Mouse (Mus musculus): ENCODE measurements at regions not wholly inside any gene's neighbourhood (a gene's known extent, or its start where the extent isn't known, plus 50 kb on each side); places are given as distances from the start of the nearest gene placed in this dataset.

DNA sequence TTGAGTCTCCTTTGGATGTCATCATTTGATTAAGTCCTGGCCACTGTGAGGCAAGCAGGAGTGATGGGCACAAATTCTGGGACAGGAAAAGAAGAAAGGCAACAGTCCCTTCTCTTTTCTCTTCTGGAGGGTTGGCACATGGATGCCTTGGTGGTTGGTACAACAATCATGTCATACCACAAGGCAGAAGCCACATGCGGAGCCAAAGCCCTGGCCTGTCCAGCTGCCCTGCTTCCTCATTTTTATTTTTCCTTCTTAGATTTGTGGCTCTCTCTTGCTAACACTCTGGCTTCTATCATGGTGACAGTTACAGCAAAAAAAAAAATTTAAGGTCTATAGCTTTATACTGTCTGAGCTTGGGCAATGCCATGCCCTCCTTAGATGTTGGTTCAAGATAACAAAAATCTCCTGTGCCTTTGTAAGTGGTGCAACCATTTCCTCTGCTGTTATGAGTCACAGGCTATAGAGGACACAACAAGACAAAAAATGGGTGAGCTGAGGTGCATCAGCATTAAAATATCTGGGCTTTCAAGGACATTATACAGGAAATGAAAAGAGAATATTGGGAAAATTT, 158.2 kb downstream of the Evx1 start:
- no peak overlapping the region for H3K4me3 ChIP-seq (ENCODE audit: insufficient read depth, low read depth, low read length)
- H3K27ac ChIP-seq (replicated peaks; ENCODE audit: insufficient read depth, low read depth, low read length) = no peak overlapping the region
- no peaks in the 10 kb centered on the region for H3K36me3 ChIP-seq (ENCODE audit: control insufficient read depth, insufficient read depth, low read length)
- no peaks in the 10 kb centered on the region for H3K79me2 ChIP-seq (ENCODE audit: control insufficient read depth, insufficient read depth, low read length)
- no peak for DNase-seq (ENCODE audit: extremely low read depth, low read depth, low spot score)
- H3K4me1 ChIP-seq (ENCODE audit: control insufficient read depth, insufficient read depth, low read length) = no peaks in the 10 kb centered on the region
- 82% methylated on average over 1 of the region's 1 CpGs for WGBS
- TF ChIP-seq POLR2A (IDR thresholded peaks at IDR 0.05; ENCODE audit: extremely low read depth, insufficient read depth, low read length) (no peak), CTCF (IDR thresholded peaks at IDR 0.05; ENCODE audit: low read depth, low read length) (no peak)
- H3K9ac ChIP-seq (ENCODE audit: low read depth, low read length) = no peak overlapping the region
- H3K27me3 ChIP-seq (ENCODE audit: control insufficient read depth, insufficient read depth, low read length) = no peaks in the 10 kb centered on the region; the same call in 1 of the 2 replicates

GRCm38 (mm10) chr6:52472008-52472407, 158.7 kb downstream of the Evx1 start:
- no peaks in the 10 kb centered on the region for H3K4me1 ChIP-seq (ENCODE audit: control insufficient read depth, insufficient read depth, low read length)
- DNase-seq (ENCODE audit: extremely low read depth, low read depth, low spot score) = no peak

GRCm38 (mm10) chr6:52473042-52473589, 159.8 kb downstream of the Evx1 start:
- H3K79me2 ChIP-seq (ENCODE audit: control insufficient read depth, insufficient read depth, low read length) = no peaks in the 10 kb centered on the region
- no peaks in the 10 kb centered on the region for H3K36me3 ChIP-seq (ENCODE audit: control insufficient read depth, insufficient read depth, low read length)
- no peak overlapping the region for H3K4me3 ChIP-seq (ENCODE audit: insufficient read depth, low read depth, low read length)
- H3K27me3 ChIP-seq (ENCODE audit: control insufficient read depth, insufficient read depth, low read length) = no peaks in the 10 kb centered on the region; the same call in 1 of the 2 replicates
- 79% methylated on average over 12 of the region's 12 CpGs for WGBS
- no peaks in the 10 kb centered on the region for H3K4me1 ChIP-seq (ENCODE audit: control insufficient read depth, insufficient read depth, low read length)
- no peak for TF ChIP-seq POLR2A (IDR thresholded peaks at IDR 0.05; ENCODE audit: extremely low read depth, insufficient read depth, low read length)
- H3K9ac ChIP-seq (ENCODE audit: low read depth, low read length) = no peak overlapping the region
- H3K27ac ChIP-seq (replicated peaks; ENCODE audit: insufficient read depth, low read depth, low read length) = no peak overlapping the region
- DNase-seq (ENCODE audit: extremely low read depth, low read depth, low spot score) = no peak

More at GRCm38 (mm10) chr6:52472008-52472407, 158.7 kb downstream of the Evx1 start:
- WGBS = 92% methylated on average over 4 of the region's 4 CpGs
- Histone ChIP-seq H3K9ac (ENCODE audit: low read depth, low read length) (no peak overlapping the region), H3K36me3 (ENCODE audit: control insufficient read depth, insufficient read depth, low read length) (no peaks in the 10 kb centered on the region), H3K27ac (replicated peaks; ENCODE audit: insufficient read depth, low read depth, low read length) (no peak overlapping the region), H3K27me3 (ENCODE audit: control insufficient read depth, insufficient read depth, low read length) (no peaks in the 10 kb centered on the region; the same call in 1 of the 2 replicates), H3K79me2 (ENCODE audit: control insufficient read depth, insufficient read depth, low read length) (no peaks in the 10 kb centered on the region), H3K4me3 (ENCODE audit: insufficient read depth, low read depth, low read length) (no peak overlapping the region)
- TF ChIP-seq CTCF (IDR thresholded peaks at IDR 0.05; ENCODE audit: low read depth, low read length) (no peak), POLR2A (IDR thresholded peaks at IDR 0.05; ENCODE audit: extremely low read depth, insufficient read depth, low read length) (no peak)

GRCm38 (mm10) chr6:52473924-52474323, 160.6 kb downstream of the Evx1 start:
- H3K27me3 ChIP-seq (ENCODE audit: control insufficient read depth, insufficient read depth, low read length) = no peaks in the 10 kb centered on the region; the same call in 1 of the 2 replicates
- no peaks in the 10 kb centered on the region for H3K36me3 ChIP-seq (ENCODE audit: control insufficient read depth, insufficient read depth, low read length)
- WGBS = 30% methylated on average over 11 of the region's 11 CpGs
- H3K9ac ChIP-seq (ENCODE audit: low read depth, low read length) = no peak overlapping the region
- no peak for DNase-seq (ENCODE audit: extremely low read depth, low read depth, low spot score)
- TF ChIP-seq CTCF (IDR thresholded peaks at IDR 0.05; ENCODE audit: low read depth, low read length) (no peak), POLR2A (IDR thresholded peaks at IDR 0.05; ENCODE audit: extremely low read depth, insufficient read depth, low read length) (no peak)
- no peak overlapping the region for H3K4me3 ChIP-seq (ENCODE audit: insufficient read depth, low read depth, low read length)
- H3K79me2 ChIP-seq (ENCODE audit: control insufficient read depth, insufficient read depth, low read length) = no peaks in the 10 kb centered on the region
- peaks cover 4% of the 10 kb centered on the region; the same call in 1 of the 2 replicates for H3K4me1 ChIP-seq (ENCODE audit: control insufficient read depth, insufficient read depth, low read length)
- no peak overlapping the region for H3K27ac ChIP-seq (replicated peaks; ENCODE audit: insufficient read depth, low read depth, low read length)

- TF ChIP-seq CTCF (IDR thresholded peaks at IDR 0.05; ENCODE audit: low read depth, low read length) = no peak
- no peak for TF ChIP-seq POLR2A (IDR thresholded peaks at IDR 0.05; ENCODE audit: extremely low read depth, insufficient read depth, low read length)
- 87% methylated on average over 8 of the region's 8 CpGs for WGBS
Measured at GRCm38 (mm10) chr6:52475676-52476075, 162.4 kb downstream of the Evx1 start.

GRCm38 (mm10) chr6:52476907-52477306, 163.3 kb downstream of the Hibadh start:
- H3K4me1 ChIP-seq (ENCODE audit: control insufficient read depth, insufficient read depth, low read length) = peaks cover 6% of the 10 kb centered on the region; the same call in 1 of the 2 replicates
- DNase-seq (ENCODE audit: extremely low read depth, low read depth, low spot score) = no peak
- H3K4me3 ChIP-seq (ENCODE audit: insufficient read depth, low read depth, low read length) = no peak overlapping the region
- H3K27ac ChIP-seq (replicated peaks; ENCODE audit: insufficient read depth, low read depth, low read length) = no peak overlapping the region
- 53% methylated on average over 7 of the region's 7 CpGs for WGBS
- no peaks in the 10 kb centered on the region for H3K36me3 ChIP-seq (ENCODE audit: control insufficient read depth, insufficient read depth, low read length)
- TF ChIP-seq CTCF (IDR thresholded peaks at IDR 0.05; ENCODE audit: low read depth, low read length) = no peak
- no peak for TF ChIP-seq POLR2A (IDR thresholded peaks at IDR 0.05; ENCODE audit: extremely low read depth, insufficient read depth, low read length)
- no peaks in the 10 kb centered on the region; the same call in 1 of the 2 replicates for H3K27me3 ChIP-seq (ENCODE audit: control insufficient read depth, insufficient read depth, low read length)
- no peaks in the 10 kb centered on the region for H3K79me2 ChIP-seq (ENCODE audit: control insufficient read depth, insufficient read depth, low read length)
- H3K9ac ChIP-seq (ENCODE audit: low read depth, low read length) = no peak overlapping the region

More at GRCm38 (mm10) chr6:52475676-52476075, 162.4 kb downstream of the Evx1 start:
- Histone ChIP-seq H3K9ac (ENCODE audit: low read depth, low read length) (no peak overlapping the region), H3K4me1 (ENCODE audit: control insufficient read depth, insufficient read depth, low read length) (peaks cover 6% of the 10 kb centered on the region; the same call in 1 of the 2 replicates), H3K79me2 (ENCODE audit: control insufficient read depth, insufficient read depth, low read length) (no peaks in the 10 kb centered on the region), H3K27me3 (ENCODE audit: control insufficient read depth, insufficient read depth, low read length) (no peaks in the 10 kb centered on the region; the same call in 1 of the 2 replicates), H3K4me3 (ENCODE audit: insufficient read depth, low read depth, low read length) (no peak overlapping the region), H3K36me3 (ENCODE audit: control insufficient read depth, insufficient read depth, low read length) (no peaks in the 10 kb centered on the region), H3K27ac (replicated peaks; ENCODE audit: insufficient read depth, low read depth, low read length) (no peak overlapping the region)
- no peak for DNase-seq (ENCODE audit: extremely low read depth, low read depth, low spot score)
